Mouse (Mus musculus) gastrocnemius, postnatal 10 days (tissue): Measurements from ENCODE around the gene Gmcl1. TPM values are rescaled to one million over a fixed set of nuclear protein-coding genes. Genes with fewer than 3 reads are reported as not detected.

Source experiments
- DNase-seq: peaks from one replicate; pipeline ENCODE4 v3.0.0; 2021; ENCODE audit warnings: mixed read lengths
- total RNA-seq, 2 experiments: library from RNA; stranded (reverse); gene quantifications; 2 replicates each; pipeline ENCODE4 v1.2.3; 2021

The Gmcl1 gene
- total RNA-seq, 2 experiments from 2014 or later = 3.9 to 5.8 TPM

GRCm38 (mm10) chr6:86736830-86737229, 3.6 kb upstream of the Gmcl1 start:
- DNase-seq = no peak

- DNase-seq = no peak
Measured at GRCm38 (mm10) chr6:86736313-86736712, 3.1 kb upstream of the Gmcl1 start.

GRCm38 (mm10) chr6:86732276-86733173, 658 bp downstream of the Gmcl1 start:
- peak; percentile 34 for DNase-seq

- DNase-seq = no peak
Measured at GRCm38 (mm10) chr6:86728711-86729110, 4.5 kb downstream of the Gmcl1 start.

- no peak for DNase-seq
Measured at GRCm38 (mm10) chr6:86721977-86722376, 11.2 kb downstream of the Gmcl1 start.

GRCm38 (mm10) chr6:86708072-86708774, 25.0 kb downstream of the Gmcl1 start:
- DNase-seq = no peak

GRCm38 (mm10) chr6:86702577-86702976, 30.6 kb downstream of the Gmcl1 start:
- no peak for DNase-seq

- no peak for DNase-seq
Measured at GRCm38 (mm10) chr6:86697903-86698302, 35.3 kb downstream of the Gmcl1 start.

- DNase-seq = no peak
Measured at GRCm38 (mm10) chr6:86696213-86696612, 37.0 kb downstream of the Gmcl1 start.

- DNase-seq = peak; percentile 34
Measured at GRCm38 (mm10) chr6:86694465-86694864, 38.7 kb downstream of the Gmcl1 start.

- no peak for DNase-seq
Measured at GRCm38 (mm10) chr6:86689671-86690070, 43.5 kb downstream of the Gmcl1 start.

- DNase-seq = no peak
Measured at GRCm38 (mm10) chr6:86686971-86687370, 46.2 kb downstream of the Gmcl1 start.

- no peak for DNase-seq
Measured at GRCm38 (mm10) chr6:86684655-86685011, 48.5 kb downstream of the Gmcl1 start.

GRCm38 (mm10) chr6:86683872-86684654, 49.1 kb downstream of the Gmcl1 start, which contains the start of gene Snrnp27:
TSS of gene Snrnp27 (minus strand) at chr6:86684522.
- DNase-seq = peak; percentile 87

- no peak for DNase-seq
Measured at GRCm38 (mm10) chr6:86681289-86681688, 51.9 kb downstream of the Gmcl1 start.

GRCm38 (mm10) chr6:86678341-86678740, 54.8 kb downstream of the Gmcl1 start:
- no peak for DNase-seq

- DNase-seq = no peak
Measured at GRCm38 (mm10) chr6:86670873-86671272, 62.3 kb downstream of the Gmcl1 start.

GRCm38 (mm10) chr6:86669240-86669727, 63.9 kb downstream of the Gmcl1 start:
- peak; percentile 100 for DNase-seq

GRCm38 (mm10) chr6:86668580-86669239, 64.5 kb downstream of the Gmcl1 start, which contains the start of gene Mxd1:
TSS of gene Mxd1 (minus strand) at chr6:86669161.
- peak; percentile 37 for DNase-seq

- no peak for DNase-seq
Measured at GRCm38 (mm10) chr6:86667061-86667460, 66.1 kb downstream of the Gmcl1 start.

- DNase-seq = no peak
Measured at GRCm38 (mm10) chr6:86665560-86666307, 67.4 kb downstream of the Gmcl1 start.
